In the genomic region with DNA sequence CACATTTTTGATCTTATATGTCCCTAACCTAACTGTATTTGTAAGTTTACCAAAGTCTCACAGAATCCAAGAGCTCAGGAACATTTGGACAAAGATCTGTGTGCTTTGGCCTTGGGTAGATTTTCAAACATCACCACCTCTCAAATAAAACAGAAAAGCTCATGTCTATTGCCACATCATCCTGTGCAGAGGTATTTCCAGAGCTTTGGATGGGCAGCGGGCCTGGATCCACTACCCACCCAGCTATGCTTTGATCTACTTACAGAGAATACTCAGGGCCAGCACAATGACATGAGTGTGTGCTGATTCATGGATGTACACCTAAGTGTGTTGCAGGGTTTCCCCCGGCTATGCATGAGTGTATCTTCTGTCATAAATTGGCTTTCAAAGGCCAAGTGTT, we compare ENCODE assay signal across 14 mouse cellular contexts. TPM values are rescaled to one million over a fixed set of nuclear protein-coding genes. Genes with fewer than 3 reads are reported as not detected.
"Had no signal": no experiment of that assay in that cellular context is flagged by ENCODE, and none has a peak within 500 bp of the region (broad histone marks: within the 10 kb centered on the region; RNA-seq: fewer than 3 reads in every experiment).

No protein-coding gene starts in this region.

RNA-seq across cellular contexts. Expression of gene Cyp2a4, which starts 8.2 kb away (rescaled TPM):
- total RNA-seq: neutrophil, adult 5-6 weeks had no signal
- polyA plus RNA-seq: neural tube, embryonic 13.5 days; neural tube, embryonic 14.5 days; neural tube, embryonic 15.5 days; small intestine, adult 2 months; spleen, adult 2 months; stomach, embryonic 14.5 days; stomach, embryonic 15.5 days; stomach, embryonic 16.5 days; stomach, postnatal 0 days; testis, adult 2 months; thymus, adult 2 months; thymus, postnatal 0 days; urinary bladder, adult 2 months had no signal

RNA-seq across cellular contexts. Expression of gene Vmn1r184, which starts 55.1 kb away (rescaled TPM):
- total RNA-seq: neutrophil, adult 5-6 weeks had no signal
- polyA plus RNA-seq: neural tube, embryonic 13.5 days; neural tube, embryonic 14.5 days; neural tube, embryonic 15.5 days; small intestine, adult 2 months; spleen, adult 2 months; stomach, embryonic 14.5 days; stomach, embryonic 15.5 days; stomach, embryonic 16.5 days; stomach, postnatal 0 days; testis, adult 2 months; thymus, adult 2 months; thymus, postnatal 0 days; urinary bladder, adult 2 months had no signal
